Mouse (Mus musculus) kidney, adult 2 months (tissue): ENCODE results near the gene Asic5.

Source experiments
- CTCF ChIP-seq: fragments of 200-500 bp; conservative IDR thresholded peaks from 2 replicates; pipeline ENCODE4 v1.5.1; 2011; ENCODE audit warnings: low read depth, mild to moderate bottlenecking, control low read depth, low read length, moderate library complexity, mixed read lengths; ENCODE audit not compliant: insufficient read depth, insufficient read length
- POLR2A ChIP-seq: fragments of 200-500 bp; IDR thresholded peaks from one replicate; pipeline ENCODE4 v1.6.1; 2011; ENCODE audit warnings: low read depth, low read length, control low read depth

DNA sequence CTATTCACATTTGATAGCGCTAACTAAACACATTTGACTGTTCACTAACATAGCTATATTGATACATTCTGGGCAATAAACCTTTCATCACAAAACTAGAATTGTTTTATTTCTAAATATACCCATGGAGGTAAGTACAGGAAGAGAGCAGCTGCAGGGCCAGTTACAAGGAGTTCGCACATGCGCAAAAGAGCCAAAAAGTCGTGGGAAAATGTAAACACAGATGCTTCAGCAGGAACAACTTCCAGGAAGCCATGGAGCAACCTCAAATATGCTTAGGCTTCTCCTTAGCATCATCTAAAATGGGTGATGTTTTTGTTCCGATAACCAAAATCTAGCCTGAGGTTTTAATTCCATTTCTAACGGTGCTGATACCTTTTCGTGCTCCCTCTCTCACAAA lies 66.6 kb downstream of the Asic5 start:
- no peak for TF ChIP-seq CTCF
- no peak for TF ChIP-seq POLR2A
